Mouse (Mus musculus) CH12.LX (cell line): ENCODE data around the gene Tnxb. TPM values are rescaled to one million over a fixed set of nuclear protein-coding genes. Genes with fewer than 3 reads are reported as not detected.
"Not testable (repeated sequence)": the region's sequence is repeated elsewhere in the genome, so short reads cannot be mapped to it uniquely, and the experiment has no call there.

Source experiments
- DNase-seq: peaks from one replicate; pipeline ENCODE4 v3.0.0-alpha.2; 2013; ENCODE audit errors: extremely low read depth
- H3K27ac ChIP-seq: 2 replicates; pipeline ENCODE4 v1.5.1; 2012; ENCODE audit warnings: low read depth, mild to moderate bottlenecking, control low read depth, moderate library complexity; ENCODE audit not compliant: insufficient read depth
- H3K27me3 ChIP-seq: replicated peaks from 2 replicates; pipeline ENCODE3; 2012; ENCODE audit warnings: inconsistent platforms
- H3K36me3 ChIP-seq, 2 experiments: replicated peaks in 1 of 2; 2 replicates each; pipeline versions ENCODE3 to v1.6.1; 2012; ENCODE audit warnings: inconsistent platforms in 1 of 2, low read length in 1 of 2, mild to moderate bottlenecking in 1 of 2, mixed read lengths in 1 of 2, moderate library complexity in 1 of 2; ENCODE audit not compliant: control insufficient read depth in 1 of 2, insufficient read depth in 1 of 2
- H3K4me1 ChIP-seq, 2 experiments: 2 replicates each; pipeline ENCODE4 v1.6.1; 2012; ENCODE audit warnings: inconsistent platforms in 1 of 2, moderate library complexity in 1 of 2; ENCODE audit not compliant: insufficient read depth in 2 of 2, control insufficient read depth in 1 of 2
- H3K4me2 ChIP-seq: 2 replicates; pipeline ENCODE4 v1.6.1; 2012; ENCODE audit warnings: low read depth, mild to moderate bottlenecking, control low read depth; ENCODE audit not compliant: poor library complexity, insufficient read depth, severe bottlenecking
- H3K4me3 ChIP-seq, 3 experiments: fragments of 150-350 bp in 1 of 3; sonication (generic) in 1 of 3; replicated peaks in 1 of 3; 2 replicates each; pipeline versions ENCODE3 to v1.5.1; 2011 to 2012; ENCODE audit warnings: low read depth in 2 of 3, low read length in 2 of 3, mild to moderate bottlenecking in 2 of 3, moderate library complexity in 2 of 3, control low read depth in 1 of 3, improper control_type of control experiment in 1 of 3, inconsistent platforms in 1 of 3, mixed read lengths in 1 of 3; ENCODE audit not compliant: poor library complexity in 1 of 3
- H3K79me2 ChIP-seq: replicated peaks from 2 replicates; pipeline ENCODE4 v1.6.1; 2012; ENCODE audit warnings: mild to moderate bottlenecking, moderate library complexity; ENCODE audit not compliant: control insufficient read depth, poor library complexity, insufficient read depth, severe bottlenecking; ENCODE audit errors: extremely low read depth
- H3K9ac ChIP-seq: 2 replicates; pipeline ENCODE4 v1.6.1; 2012; ENCODE audit warnings: low read depth, mild to moderate bottlenecking, control low read depth, moderate library complexity; ENCODE audit not compliant: insufficient read depth
- H3K9me3 ChIP-seq: replicated peaks from 2 replicates; pipeline ENCODE3; 2012; ENCODE audit warnings: low read length, inconsistent platforms, mixed read lengths
- BHLHE40 ChIP-seq: IDR thresholded peaks from 2 replicates; pipeline ENCODE4 v1.6.1; 2011; ENCODE audit warnings: mild to moderate bottlenecking, low read depth, low read length, improper control_type of control experiment
- CTCF ChIP-seq, 2 experiments: IDR thresholded peaks in 1 of 2; conservative IDR thresholded peaks in 1 of 2; 2 replicates each; pipeline ENCODE4 v1.5.1; 2011 to 2012; ENCODE audit warnings: low read depth in 2 of 2, low read length in 2 of 2, improper control_type of control experiment in 1 of 2, inconsistent platforms in 1 of 2, mild to moderate bottlenecking in 1 of 2, moderate library complexity in 1 of 2
- GABPA ChIP-seq: IDR thresholded peaks from 2 replicates; pipeline ENCODE4 v1.6.1; 2012; ENCODE audit warnings: low read depth, low read length, improper control_type of control experiment, inconsistent platforms; ENCODE audit not compliant: insufficient replicate concordance
- HCFC1 ChIP-seq: IDR thresholded peaks from 2 replicates; pipeline ENCODE4 v1.6.1; 2012; ENCODE audit warnings: low read depth, mild to moderate bottlenecking, inconsistent platforms, low read length, improper control_type of control experiment
- KAT2A ChIP-seq: IDR thresholded peaks from 2 replicates; pipeline ENCODE4 v1.6.1; 2012; ENCODE audit warnings: low read length, improper control_type of control experiment, inconsistent platforms; ENCODE audit not compliant: insufficient replicate concordance
- PAX5 ChIP-seq: IDR thresholded peaks from 2 replicates; pipeline ENCODE4 v1.6.1; 2012; ENCODE audit warnings: low read length, inconsistent platforms, mixed read lengths
- POLR2AphosphoS2 ChIP-seq: IDR thresholded peaks from 2 replicates; pipeline ENCODE4 v1.6.1; 2011; ENCODE audit warnings: low read depth, low read length, improper control_type of control experiment
- RAD21 ChIP-seq: IDR thresholded peaks from 2 replicates; pipeline ENCODE4 v1.6.1; 2011; ENCODE audit warnings: low read depth, mild to moderate bottlenecking, low read length, improper control_type of control experiment, moderate library complexity
- TBP ChIP-seq: conservative IDR thresholded peaks from 2 replicates; pipeline ENCODE4 v1.6.1; 2011; ENCODE audit warnings: low read depth, low read length, improper control_type of control experiment
- USF1 ChIP-seq: IDR thresholded peaks from 2 replicates; pipeline ENCODE4 v1.6.1; 2014; ENCODE audit warnings: low read depth, mild to moderate bottlenecking, inconsistent platforms, low read length, improper control_type of control experiment
- USF2 ChIP-seq: conservative IDR thresholded peaks from 2 replicates; pipeline ENCODE4 v1.6.1; 2011; ENCODE audit warnings: low read depth, low read length, improper control_type of control experiment
- ZMIZ1 ChIP-seq: IDR thresholded peaks from 2 replicates; pipeline ENCODE4 v1.6.1; 2012; ENCODE audit warnings: low read depth, mild to moderate bottlenecking, inconsistent platforms, low read length, improper control_type of control experiment
- dilution Hi-C: fragments of 300-500 bp; cut with MboI; formaldehyde crosslinking; loops from 2 replicates; pipeline ENCODE4 v1.14.3; 2020; ENCODE audit warnings: low sequenced_read_pairs; ENCODE audit not compliant: extremely low pct_unique_long_range_greater_than_20kb, extremely low pct_ligation_motif_present
- in situ Hi-C: fragments of 300-500 bp; cut with MboI; formaldehyde crosslinking; loops from 3 replicates; pipeline ENCODE4 v1.14.3; 2019; ENCODE audit warnings: low sequenced_read_pairs, low pct_ligation_motif_present, low pct_unique_long_range_greater_than_20kb, mixed read lengths
- polyA plus RNA-seq: library from polyadenylated mRNA; unstranded; fragments of >175 nt; gene quantifications from 2 replicates; pipeline ENCODE4 v1.2.1, GENCODE M21; 2012; ENCODE audit warnings: low read depth; ENCODE audit not compliant: insufficient read length
- total RNA-seq, 2 experiments: library from RNA; depleted of rRNA; stranded (reverse); fragments of 300-350 nt in 1 of 2; fragments of >200 nt in 1 of 2; gene quantifications; 2 replicates each; pipeline ENCODE4 v1.2.3; 2012 to 2014

The Tnxb gene
- total and polyA plus RNA-seq, 3 experiments: not detected

GRCm38 (mm10) chr17:34739708-34740107 is 69.4 kb downstream of the Tnxb start:
- H3K9me3 ChIP-seq, H3K9ac ChIP-seq, H3K4me2 ChIP-seq, H3K4me1 ChIP-seq, DNase-seq, H3K36me3 ChIP-seq, in situ Hi-C loops, H3K27ac ChIP-seq, H3K79me2 ChIP-seq, H3K4me3 ChIP-seq, dilution Hi-C loops: not testable (repeated sequence)
- H3K27me3 ChIP-seq: peaks cover 30% of the 10 kb centered on the region

- H3K9ac ChIP-seq: no peak overlapping the region
- TF ChIP-seq HCFC1: no peak
- no peak for TF ChIP-seq CTCF (conservative IDR thresholded peaks at IDR 0.05 in 1 of 2, IDR thresholded peaks at IDR 0.05 in 1 of 2; ENCODE audit: low read depth in 2 of 2, low read length in 2 of 2)
- no peak for TF ChIP-seq USF1
- TF ChIP-seq KAT2A: no peak
- TF ChIP-seq USF2: no peak
- TF ChIP-seq BHLHE40: no peak
- TF ChIP-seq, all 38 proteins: peak for 0
- Histone ChIP-seq H3K36me3 (no peaks in the 10 kb centered on the region), H3K4me3 (no peak overlapping the region), H3K9me3 (no peaks in the 10 kb centered on the region), H3K4me2 (no peak overlapping the region), H3K27me3 (peaks cover 27% of the 10 kb centered on the region), H3K4me1 (no peaks in the 10 kb centered on the region), H3K79me2 (no peaks in the 10 kb centered on the region), H3K27ac (no peak overlapping the region)
- in situ Hi-C loops: no loop called here
- DNase-seq: no peak
- dilution Hi-C loops: no loop called here
These were observed 69.9 kb downstream of the Tnxb start for GRCm38 (mm10) chr17:34740280-34740679.

- H3K79me2 ChIP-seq: no peaks in the 10 kb centered on the region
- H3K4me2 ChIP-seq: no peak within 1 kb of the TSS
- no peaks in the 10 kb centered on the region for H3K4me1 ChIP-seq
- peaks cover 26% of the 10 kb centered on the region for H3K27me3 ChIP-seq
- no peak for TF ChIP-seq PAX5
- TF ChIP-seq GABPA: no peak
- TF ChIP-seq ZMIZ1: no peak
- no peak for TF ChIP-seq KAT2A
- TF ChIP-seq TBP: no peak
- no peak for TF ChIP-seq POLR2AphosphoS2
- TF ChIP-seq RAD21: no peak
- H3K9me3 ChIP-seq: peaks cover 3% of the 10 kb centered on the region
- dilution Hi-C loops: no loop called here
- in situ Hi-C loops: no loop called here
- no peak within 1 kb of the TSS for H3K9ac ChIP-seq
- DNase-seq: no peak
- no peak within 1 kb of the TSS for H3K27ac ChIP-seq
- H3K4me3 ChIP-seq: no peak within 1 kb of the TSS
- no peaks in the 10 kb centered on the region for H3K36me3 ChIP-seq
These were observed 73.4 kb downstream of the Tnxb start, which contains the start of gene C4b for GRCm38 (mm10) chr17:34743719-34744118. C4b (minus strand) TSS chr17:34743882.
